Mouse (Mus musculus) heart, adult 2 months (tissue): Measurements from ENCODE around the gene Gm5475. TPM values are rescaled to one million over a fixed set of nuclear protein-coding genes. Genes with fewer than 3 reads are reported as not detected.

Experiments
- DNase-seq, 2 experiments: peaks; one replicate each; pipeline ENCODE4 v3.0.0; 2021
- H3K27ac ChIP-seq: fragments of 200-600 bp; 2 replicates; pipeline ENCODE4 v1.8.1; 2022
- H3K27me3 ChIP-seq: fragments of 200-500 bp; 2 replicates; pipeline ENCODE4 v1.6.1; 2012; ENCODE audit warnings: mild to moderate bottlenecking, low read length, inconsistent platforms, mixed read lengths; ENCODE audit not compliant: control insufficient read depth, insufficient read depth
- H3K36me3 ChIP-seq: fragments of 200-500 bp; 2 replicates; pipeline ENCODE4 v1.6.1; 2012; ENCODE audit warnings: low read length, inconsistent platforms; ENCODE audit not compliant: control insufficient read depth, insufficient read depth
- H3K4me1 ChIP-seq: fragments of 200-500 bp; 2 replicates; pipeline ENCODE4 v1.6.1; 2011; ENCODE audit warnings: low read length; ENCODE audit not compliant: control insufficient read depth, insufficient read depth
- H3K4me3 ChIP-seq: fragments of 200-600 bp; 2 replicates; pipeline ENCODE4 v1.8.1; 2022
- H3K79me2 ChIP-seq: fragments of 200-500 bp; replicated peaks from 2 replicates; pipeline ENCODE4 v1.6.1; 2012; ENCODE audit warnings: mild to moderate bottlenecking, inconsistent platforms, low read length, moderate library complexity, mixed read lengths; ENCODE audit not compliant: control insufficient read depth, insufficient read depth
- H3K9ac ChIP-seq: fragments of 200-500 bp; 2 replicates; pipeline ENCODE4 v1.6.1; 2012; ENCODE audit warnings: low read depth, mild to moderate bottlenecking, control low read depth, inconsistent platforms, low read length, mixed read lengths
- CTCF ChIP-seq: fragments of 200-600 bp; IDR thresholded peaks from 2 replicates; pipeline ENCODE4 v1.8.1; 2022; ENCODE audit warnings: antibody characterized with exemption, mild to moderate bottlenecking, moderate library complexity
- EP300 ChIP-seq: fragments of 200-500 bp; IDR thresholded peaks from 2 replicates; pipeline ENCODE4 v1.6.1; 2011; ENCODE audit warnings: low read depth, low read length, control low read depth; ENCODE audit not compliant: insufficient read depth
- POLR2A ChIP-seq: fragments of 200-500 bp; IDR thresholded peaks from 2 replicates; pipeline ENCODE4 v1.6.1; 2011; ENCODE audit warnings: mild to moderate bottlenecking, low read depth, low read length, control low read depth; ENCODE audit not compliant: insufficient read depth
- WGBS: fragments of 180-500 bp; shearing (Covaris S2); methylation state at CpG from one replicate; pipeline ENCODE4 v1.1.7; 2018; 5-methylcytosine and 5-hydroxymethylcytosine counted together
- intact Hi-C: fragments of 180-260 bp; cut with DNase I; formaldehyde crosslinking; loops from one replicate; pipeline ENCODE4 v1.15.1; 2025
- polyA plus RNA-seq: library from polyadenylated mRNA; depleted of rRNA; stranded (reverse); fragments of >200 nt; gene quantifications from 2 replicates; pipeline ENCODE4 v1.2.3, GENCODE M21; 2012
- total RNA-seq, 2 experiments: library from RNA; stranded (reverse); gene quantifications; 2 replicates each; pipeline ENCODE4 v1.2.3; 2021

Gene Gm5475
- total and polyA plus RNA-seq, 3 experiments = not detected

- H3K36me3 ChIP-seq = no peaks in the 10 kb centered on the region
- no peaks in the 10 kb centered on the region for H3K27me3 ChIP-seq
- WGBS = 43% methylated on average over 5 of the region's 5 CpGs
- no peak overlapping the region for H3K27ac ChIP-seq
- no peak overlapping the region for H3K4me3 ChIP-seq
- H3K79me2 ChIP-seq = no peaks in the 10 kb centered on the region
- no peak for DNase-seq
- H3K9ac ChIP-seq = no peak overlapping the region
- no peak for TF ChIP-seq CTCF
- TF ChIP-seq EP300 = no peak
- TF ChIP-seq POLR2A = no peak
- H3K4me1 ChIP-seq = 0 out of 2 replicates have a peak, but pooled peaks cover 3% of the 10 kb centered on the region
- intact Hi-C loops = no loop called here
Observed at GRCm38 (mm10) chr15:100406088-100406487, 15.9 kb upstream of the Gm5475 start.

GRCm38 (mm10) chr15:100410918-100411672 is 10.9 kb upstream of the Gm5475 start:
- 60% methylated on average over 14 of the region's 14 CpGs for WGBS

DNA sequence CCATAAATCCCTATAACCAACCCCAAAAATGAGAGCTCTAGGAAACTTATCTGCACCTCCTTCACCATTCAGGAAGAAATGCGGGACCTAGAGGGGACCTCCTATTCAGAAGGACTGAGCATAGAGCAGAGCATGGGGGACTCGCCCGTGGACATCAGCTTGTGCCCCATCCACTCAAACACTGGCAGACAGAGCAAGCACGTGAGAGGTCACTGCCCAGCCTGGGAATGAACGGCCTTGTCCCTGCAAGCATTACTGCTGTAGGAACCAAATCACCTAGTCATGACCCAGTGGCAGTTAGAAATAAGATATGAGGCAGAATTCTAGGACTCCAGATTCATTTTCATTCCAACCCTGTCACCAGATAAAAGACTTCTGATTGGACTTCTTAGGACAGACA is 10.2 kb upstream of the Gm5475 start:
- Histone ChIP-seq H3K27me3 (no peaks in the 10 kb centered on the region), H3K4me1 (peaks cover 4% of the 10 kb centered on the region), H3K79me2 (peaks cover 3% of the 10 kb centered on the region), H3K27ac (no peak overlapping the region), H3K4me3 (no peak overlapping the region), H3K9ac (no peak overlapping the region), H3K36me3 (no peaks in the 10 kb centered on the region)
- no peak for DNase-seq
- intact Hi-C loops = no loop called here
- 74% methylated on average over 5 of the region's 5 CpGs for WGBS
- TF ChIP-seq CTCF (no peak), POLR2A (no peak), EP300 (no peak)

More at GRCm38 (mm10) chr15:100410918-100411672, 10.9 kb upstream of the Gm5475 start:
- H3K4me1 ChIP-seq = peaks cover 4% of the 10 kb centered on the region
- H3K79me2 ChIP-seq = peaks cover 2% of the 10 kb centered on the region; the same call in 1 of the 2 replicates
- no peak overlapping the region for H3K9ac ChIP-seq
- no peak for TF ChIP-seq EP300
- TF ChIP-seq CTCF = no peak
- TF ChIP-seq POLR2A = no peak
- DNase-seq = no peak
- no peak overlapping the region for H3K27ac ChIP-seq
- no peak overlapping the region for H3K4me3 ChIP-seq
- no peaks in the 10 kb centered on the region for H3K36me3 ChIP-seq
- intact Hi-C loops = no loop called here
- H3K27me3 ChIP-seq = no peaks in the 10 kb centered on the region

DNA sequence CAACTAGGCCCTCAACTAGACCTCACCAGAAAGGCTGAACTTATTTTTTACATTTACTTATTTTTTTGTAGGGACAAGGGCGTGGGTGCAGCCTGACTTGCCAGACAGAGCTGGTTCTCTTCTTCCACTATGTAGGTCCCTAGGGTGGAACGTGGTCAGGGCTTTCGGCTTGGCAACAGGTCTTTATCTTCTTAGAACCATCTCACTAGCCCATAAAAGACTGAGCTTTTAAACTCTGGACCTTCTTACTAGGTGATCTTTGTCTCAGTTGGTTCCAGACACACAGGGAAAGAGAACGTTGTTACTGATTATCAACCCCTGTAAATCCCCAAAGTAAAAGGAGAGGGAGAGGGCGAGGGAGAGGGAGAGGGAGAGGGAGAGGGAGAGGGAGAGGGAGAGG is 8.6 kb upstream of the Gm5475 start:
- TF ChIP-seq CTCF (no peak), EP300 (no peak)
- Histone ChIP-seq H3K36me3 (no peaks in the 10 kb centered on the region), H3K9ac (no peak overlapping the region), H3K79me2 (peaks cover 5% of the 10 kb centered on the region), H3K27me3 (no peaks in the 10 kb centered on the region), H3K4me1 (peaks cover 4% of the 10 kb centered on the region), H3K27ac (no peak overlapping the region), H3K4me3 (no peak overlapping the region)
- DNase-seq = no peak
- WGBS = 61% methylated on average over 4 of the region's 5 CpGs
- intact Hi-C loops = no loop called here

DNA sequence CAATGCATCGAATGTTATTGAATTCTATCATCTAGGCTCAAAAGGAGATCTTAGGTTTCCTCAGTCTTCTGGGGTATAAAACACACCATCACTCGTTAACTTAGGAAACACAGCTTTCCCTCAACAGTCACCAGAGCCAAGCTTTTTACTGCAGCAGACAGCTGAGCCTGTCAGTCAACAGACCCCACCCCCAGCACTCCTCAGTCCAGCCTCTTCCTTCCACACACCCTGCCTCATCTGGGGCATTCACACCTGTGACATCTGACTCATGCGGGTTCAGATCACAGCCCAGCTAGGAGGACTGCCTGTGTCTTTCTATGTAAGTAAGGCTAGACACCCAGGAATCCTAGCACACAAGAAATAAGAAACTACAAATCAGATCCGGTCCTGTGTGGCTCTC is 7.9 kb upstream of the Gm5475 start:
- TF ChIP-seq POLR2A (no peak), EP300 (no peak), CTCF (no peak)
- peaks cover 5% of the 10 kb centered on the region for H3K79me2 ChIP-seq
- no peak for DNase-seq
- H3K27me3 ChIP-seq = no peaks in the 10 kb centered on the region
- H3K9ac ChIP-seq = no peak overlapping the region
- intact Hi-C loops = no loop called here
- H3K4me1 ChIP-seq = peaks cover 4% of the 10 kb centered on the region
- WGBS = 55% methylated on average over 4 of the region's 4 CpGs
- no peak overlapping the region for H3K4me3 ChIP-seq
- no peaks in the 10 kb centered on the region for H3K36me3 ChIP-seq
- no peak overlapping the region for H3K27ac ChIP-seq

DNA sequence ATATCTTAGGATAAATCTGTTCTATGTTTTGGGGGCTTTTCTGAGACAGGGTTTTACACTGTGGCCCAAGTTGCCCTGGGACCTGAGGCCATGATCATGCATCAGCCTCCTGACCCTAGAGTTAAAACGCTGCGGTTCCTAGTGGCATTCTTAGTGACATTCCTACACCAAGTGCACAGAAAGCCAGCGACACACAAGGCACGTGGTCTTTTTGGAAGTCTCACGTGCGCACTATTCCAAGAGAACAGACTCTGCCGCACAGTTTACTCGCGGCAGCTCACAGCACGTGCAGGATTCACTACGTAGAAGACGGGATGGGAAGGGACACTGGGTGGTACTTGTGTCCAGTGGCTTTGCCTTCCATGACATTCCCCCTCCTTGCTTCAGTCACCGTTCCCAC is 7.0 kb upstream of the Gm5475 start:
- no peak overlapping the region for H3K27ac ChIP-seq
- H3K36me3 ChIP-seq = no peaks in the 10 kb centered on the region
- no peaks in the 10 kb centered on the region for H3K27me3 ChIP-seq
- peaks cover 8% of the 10 kb centered on the region for H3K79me2 ChIP-seq
- no peak overlapping the region for H3K9ac ChIP-seq
- WGBS = 75% methylated on average over 13 of the region's 13 CpGs
- peaks cover 6% of the 10 kb centered on the region for H3K4me1 ChIP-seq
- TF ChIP-seq EP300 (no peak), CTCF (no peak), POLR2A (no peak)
- no peak for DNase-seq
- intact Hi-C loops = no loop called here
- H3K4me3 ChIP-seq = no peak overlapping the region

DNA sequence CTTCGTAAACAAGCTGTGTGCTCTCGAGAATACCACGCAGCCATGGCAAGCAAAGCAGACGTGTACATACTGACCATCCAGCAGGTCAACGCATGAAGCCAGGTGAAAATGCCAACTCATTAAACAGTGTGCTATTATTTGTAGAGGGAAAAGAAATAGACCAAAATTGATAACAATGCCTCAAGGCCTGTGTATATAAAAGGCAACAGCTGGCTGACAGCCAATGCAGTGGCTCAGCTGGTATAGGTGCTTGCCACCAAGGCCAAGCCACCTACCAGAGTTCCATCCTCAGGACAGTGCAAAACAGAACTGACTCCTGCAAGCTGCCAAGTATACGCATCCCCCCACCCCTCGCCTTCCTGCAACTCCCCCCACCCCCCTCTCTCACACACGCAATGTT is 6.3 kb upstream of the Gm5475 start:
- Histone ChIP-seq H3K4me3 (no peak overlapping the region), H3K27ac (no peak overlapping the region), H3K27me3 (no peaks in the 10 kb centered on the region), H3K9ac (no peak overlapping the region), H3K79me2 (peaks cover 8% of the 10 kb centered on the region), H3K4me1 (peaks cover 6% of the 10 kb centered on the region), H3K36me3 (no peaks in the 10 kb centered on the region)
- intact Hi-C loops = no loop called here
- DNase-seq = peak in 1 of 2 experiments; percentile 36
- 80% methylated on average over 8 of the region's 8 CpGs for WGBS
- no peak for TF ChIP-seq CTCF
- no peak for TF ChIP-seq POLR2A
- no peak for TF ChIP-seq EP300
